Comparison of ENCODE assay signal across 15 mouse cellular contexts in the genomic region with DNA sequence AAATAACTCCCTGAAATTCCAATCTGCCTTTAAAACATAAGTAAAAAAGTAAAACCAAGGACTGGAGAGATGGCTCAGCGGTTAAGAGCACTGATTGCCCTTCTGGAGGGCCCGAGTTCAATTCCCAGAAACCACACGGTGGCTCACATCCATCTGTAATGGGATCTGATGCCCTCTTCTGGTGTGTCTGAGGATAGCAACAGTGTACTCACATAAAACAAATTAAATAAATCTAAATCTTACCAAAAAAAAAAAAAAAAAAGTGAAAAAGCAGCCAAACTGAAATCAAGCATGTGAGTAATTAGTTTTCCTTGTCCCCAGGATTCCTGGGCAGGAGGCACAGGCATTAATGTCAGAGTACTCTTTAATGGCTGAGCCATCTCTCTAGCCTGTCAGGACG. TPM values are rescaled to one million over a fixed set of nuclear protein-coding genes. Genes with fewer than 3 reads are reported as not detected.
DNase-seq lines count a peak whose midpoint lies in the region; ATAC-seq and TF ChIP-seq lines count a peak whose summit lies in the region.
"Had no signal": no experiment of that assay in that cellular context is flagged by ENCODE, and none has a peak within 500 bp of the region (broad histone marks: within the 10 kb centered on the region; RNA-seq: fewer than 3 reads in every experiment).

No protein-coding gene starts in this region.

- no peaks in the 10 kb centered on the region for H3K9me3 ChIP-seq in intestine, embryonic 16.5 days (ENCODE audit: control insufficient read depth, low read length)
- no peaks in the 10 kb centered on the region for H3K9me3 ChIP-seq in intestine, embryonic 15.5 days
- no peaks in the 10 kb centered on the region for H3K9me3 ChIP-seq in CH12.LX (replicated peaks; ENCODE audit: low read length)
- H3K9me3 ChIP-seq in liver, postnatal 0 days (ENCODE audit: low read length): no peaks in the 10 kb centered on the region
- H3K9me3 ChIP-seq: stomach, embryonic 15.5 days had no signal

- CTCF ChIA-PET in Patski (lab: Charles Lee): no interaction called here

- TF ChIP-seq EP300 in CH12.LX (IDR thresholded peaks at IDR 0.05; ENCODE audit: low read length): no peak
- no peak for TF ChIP-seq EP300 in liver, postnatal 0 days (IDR thresholded peaks at IDR 0.05; ENCODE audit: low read depth)

- WGBS in intestine, embryonic 16.5 days: 83% methylated on average over 4 of the region's 4 CpGs
- 86% methylated on average over 4 of the region's 4 CpGs for WGBS in intestine, embryonic 15.5 days
- 67% methylated on average over 4 of the region's 4 CpGs for WGBS in liver, postnatal 0 days (ENCODE audit: insufficient replicate concordance)

- no peak overlapping the region for H3K4me3 ChIP-seq in intestine, embryonic 16.5 days (ENCODE audit: low read length)
- no peak overlapping the region for H3K4me3 ChIP-seq in intestine, embryonic 15.5 days (replicated peaks)
- peak overlapping the region in 2 of 3 experiments; percentile 13 to 69 for H3K4me3 ChIP-seq in CH12.LX (replicated peaks in 1 of 3; ENCODE audit: low read depth in 2 of 3, low read length in 2 of 3, poor library complexity in 1 of 3)
- H3K4me3 ChIP-seq in liver, postnatal 0 days (ENCODE audit: low read depth, low read length): peak overlapping the region; percentile 51

- H3K4me2 ChIP-seq in intestine, embryonic 16.5 days (ENCODE audit: low read depth, low read length): peak overlapping the region; percentile 84; the same call in 1 of the 2 replicates
- H3K4me2 ChIP-seq in intestine, embryonic 15.5 days (replicated peaks): no peak overlapping the region
- H3K4me2 ChIP-seq in CH12.LX (ENCODE audit: insufficient read depth, low read depth, poor library complexity, severe bottlenecking): peak overlapping the region; percentile 76
- H3K4me2 ChIP-seq in liver, postnatal 0 days (ENCODE audit: low read depth, low read length): peak overlapping the region; percentile 77

- no peak for TF ChIP-seq RAD21 in CH12.LX (IDR thresholded peaks at IDR 0.05; ENCODE audit: low read depth, low read length)

- TF ChIP-seq CTCF in CH12.LX (conservative IDR thresholded peaks at IDR 0.05 in 1 of 2, IDR thresholded peaks at IDR 0.05 in 1 of 2; ENCODE audit: low read depth in 2 of 2, low read length in 2 of 2): peak in 1 of 2 experiments; percentile 49; a peak in 2 of 4 replicates
- peak; percentile 52 for TF ChIP-seq CTCF in Patski (IDR thresholded peaks at IDR 0.05)
- no peak for TF ChIP-seq CTCF in liver, postnatal 0 days (IDR thresholded peaks at IDR 0.05; ENCODE audit: low read depth)

- ATAC-seq in intestine, embryonic 16.5 days: no peak
- no peak for ATAC-seq in intestine, embryonic 15.5 days
- no peak for ATAC-seq in Patski
- ATAC-seq in liver, postnatal 0 days: no peak
- ATAC-seq: hindbrain, embryonic 16.5 days had no signal

- POLR2A ChIA-PET in Patski (lab: Charles Lee): no interaction called here

- H3K27me3 ChIP-seq in intestine, embryonic 16.5 days (replicated peaks; ENCODE audit: control insufficient read depth, insufficient read depth, low read length): no peaks in the 10 kb centered on the region; the same call in 1 of the 2 replicates
- H3K27me3 ChIP-seq in intestine, embryonic 15.5 days (replicated peaks): no peaks in the 10 kb centered on the region
- H3K27me3 ChIP-seq in CH12.LX (replicated peaks) (peaks cover 35% of the 10 kb centered on the region), Patski (no peaks in the 10 kb centered on the region)
- no peaks in the 10 kb centered on the region for H3K27me3 ChIP-seq in liver, postnatal 0 days (ENCODE audit: insufficient read depth, low read length)
- H3K27me3 ChIP-seq: stomach, embryonic 15.5 days had no signal

- 0 out of 2 replicates have a peak, but pooled peaks cover 2% of the 10 kb centered on the region for H3K4me1 ChIP-seq in intestine, embryonic 16.5 days (ENCODE audit: control insufficient read depth, insufficient read depth, low read length)
- H3K4me1 ChIP-seq in intestine, embryonic 15.5 days (replicated peaks): peaks cover 2% of the 10 kb centered on the region; the same call in 1 of the 2 replicates
- H3K4me1 ChIP-seq in CH12.LX (ENCODE audit: control insufficient read depth in 1 of 2, insufficient read depth in 2 of 2): peaks cover 0 to 11% of the 10 kb centered on the region in 2 experiments; a peak in 2 of 4 replicates
- H3K4me1 ChIP-seq in liver, postnatal 0 days (ENCODE audit: insufficient read depth): 0 out of 2 replicates have a peak, but pooled peaks cover 2% of the 10 kb centered on the region

- no peak for TF ChIP-seq POLR2A in CH12.LX (IDR thresholded peaks at IDR 0.05; ENCODE audit: low read depth, low read length)

- H3K36me3 ChIP-seq in intestine, embryonic 16.5 days (ENCODE audit: control insufficient read depth, insufficient read depth, low read length): no peaks in the 10 kb centered on the region
- no peaks in the 10 kb centered on the region for H3K36me3 ChIP-seq in intestine, embryonic 15.5 days
- H3K36me3 ChIP-seq in CH12.LX (replicated peaks in 1 of 2; ENCODE audit: control insufficient read depth in 1 of 2, insufficient read depth in 1 of 2, low read length in 1 of 2): peaks cover 0 to 4% of the 10 kb centered on the region in 2 experiments
- no peaks in the 10 kb centered on the region for H3K36me3 ChIP-seq in liver, postnatal 0 days (replicated peaks; ENCODE audit: insufficient read depth, low read length)
- H3K36me3 ChIP-seq: stomach, embryonic 15.5 days had no signal

- H3K79me2 ChIP-seq in CH12.LX (replicated peaks; ENCODE audit: control insufficient read depth, extremely low read depth, insufficient read depth, poor library complexity, severe bottlenecking): no peaks in the 10 kb centered on the region; the same call in 1 of the 2 replicates

- no peak overlapping the region for H3K27ac ChIP-seq in intestine, embryonic 16.5 days (ENCODE audit: low read length)
- no peak overlapping the region for H3K27ac ChIP-seq in intestine, embryonic 15.5 days
- no peak overlapping the region for H3K27ac ChIP-seq in CH12.LX (ENCODE audit: insufficient read depth, low read depth)
- H3K27ac ChIP-seq in liver, postnatal 0 days (ENCODE audit: low read depth): no peak overlapping the region
- H3K27ac ChIP-seq: stomach, embryonic 15.5 days had no signal

- in situ Hi-C loops in CH12.LX (cut with MboI; ENCODE audit: low pct_ligation_motif_present, low pct_unique_long_range_greater_than_20kb, low sequenced_read_pairs) (no loop called here), Patski (cut with MboI; ENCODE audit: low pct_unique_long_range_greater_than_20kb) (no loop called here)

- H3K9ac ChIP-seq in intestine, embryonic 16.5 days (ENCODE audit: low read depth, low read length): no peak overlapping the region
- no peak overlapping the region for H3K9ac ChIP-seq in intestine, embryonic 15.5 days
- H3K9ac ChIP-seq in CH12.LX (ENCODE audit: insufficient read depth, low read depth): peak overlapping the region; percentile 76
- H3K9ac ChIP-seq in liver, postnatal 0 days (replicated peaks): no peak overlapping the region
- H3K9ac ChIP-seq: stomach, embryonic 15.5 days had no signal

- no peak for DNase-seq in CH12.LX (ENCODE audit: extremely low read depth)
- DNase-seq in Patski (ENCODE audit: low read depth, low spot score): no peak
- no peak for DNase-seq in liver, postnatal 0 days
- DNase-seq in left cerebral cortex, adult 8-10 months (ENCODE audit: low spot score in 2 of 2): no peak
- no peak for DNase-seq in lung, adult 18-20 months
- DNase-seq: cerebellum, adult 8-10 months; layer of hippocampus, adult 9-11 months; right cerebral cortex, postnatal 25 days; thymus, postnatal 4 days had no signal

- dilution Hi-C loops in CH12.LX (cut with MboI; ENCODE audit: extremely low pct_ligation_motif_present, extremely low pct_unique_long_range_greater_than_20kb, low sequenced_read_pairs): no loop called here

TF ChIP-seq in CH12.LX, 34 proteins besides CTCF, POLR2A, EP300 and RAD21:
- TF ChIP-seq PAX5 (IDR thresholded peaks at IDR 0.05; ENCODE audit: low read length) (no peak), POLR2AphosphoS2 (IDR thresholded peaks at IDR 0.05; ENCODE audit: low read depth, low read length) (no peak)
TF ChIP-seq in CH12.LX: peak in this region for 0.

RNA-seq across cellular contexts. Expression of gene Mlkl, which starts 1.3 kb away (rescaled TPM):
- 3.2 and 3.5 TPM in 2 replicates for polyA plus RNA-seq in intestine, embryonic 16.5 days (2015; fragmentation: Nextera tagmentation; extraction: Ambion mirVana)
- 2.7 TPM in 2 replicates for polyA plus RNA-seq in intestine, embryonic 15.5 days (2015; fragmentation: Nextera tagmentation; extraction: Ambion mirVana)
- total RNA-seq in CH12.LX (2012; rRNA removed) (7.9 and 9.2 TPM in 2 replicates), CH12.LX (2014; rRNA removed) (0.42 and 0.72 TPM in 2 replicates)
- polyA plus RNA-seq in CH12.LX (2012; ENCODE audit: insufficient read length, low read depth) (1.4 and 1.5 TPM in 2 replicates), Patski (2021) (13.9 TPM)
- polyA plus RNA-seq in liver, postnatal 0 days (2015; fragmentation: Nextera tagmentation; extraction: Ambion mirVana): 4.7 and 5.2 TPM in 2 replicates
- under 1 TPM in 2 of 4 experiments, not detected in 2; 0.30 to 0.33 TPM for total RNA-seq in left cerebral cortex, adult 8-10 months (2022)

RNA-seq across cellular contexts. Expression of gene Rfwd3, which starts 36.7 kb away (rescaled TPM):
- 44.7 and 46.4 TPM in 2 replicates for polyA plus RNA-seq in intestine, embryonic 16.5 days (2015; fragmentation: Nextera tagmentation; extraction: Ambion mirVana)
- polyA plus RNA-seq in intestine, embryonic 15.5 days (2015; fragmentation: Nextera tagmentation; extraction: Ambion mirVana): 49.4 and 50.3 TPM in 2 replicates
- total RNA-seq in CH12.LX (2012; rRNA removed) (53.1 and 63.2 TPM in 2 replicates), CH12.LX (2014; rRNA removed) (63.6 and 68.3 TPM in 2 replicates)
- polyA plus RNA-seq in CH12.LX (2012; ENCODE audit: insufficient read length, low read depth) (56.7 and 64.5 TPM in 2 replicates), Patski (2021) (39.5 TPM)
- polyA plus RNA-seq in liver, postnatal 0 days (2015; fragmentation: Nextera tagmentation; extraction: Ambion mirVana): 14.5 and 17.6 TPM in 2 replicates
- total RNA-seq in left cerebral cortex, adult 8-10 months (2022): 10 to 100 TPM; 22.4 to 24.1 (median 23.5) TPM

RNA-seq across cellular contexts. Expression of gene Fa2h, which starts 56.9 kb away (rescaled TPM):
- polyA plus RNA-seq in intestine, embryonic 16.5 days (2015; fragmentation: Nextera tagmentation; extraction: Ambion mirVana): 0.91 and 1.1 TPM in 2 replicates
- 0.88 and 1.2 TPM in 2 replicates for polyA plus RNA-seq in intestine, embryonic 15.5 days (2015; fragmentation: Nextera tagmentation; extraction: Ambion mirVana)
- total RNA-seq in CH12.LX (2012; rRNA removed) (0.04 and 0.08 TPM in 2 replicates), CH12.LX (2014; rRNA removed) (not detected in 2 replicates)
- polyA plus RNA-seq in CH12.LX (2012; ENCODE audit: insufficient read length, low read depth) (not detected in 2 replicates), Patski (2021) (1.7 TPM)
- 0.25 TPM in 1 of 2 replicates, not detected in the other for polyA plus RNA-seq in liver, postnatal 0 days (2015; fragmentation: Nextera tagmentation; extraction: Ambion mirVana)
- 10 to 100 TPM; 23.8 to 26.2 (median 24.8) TPM for total RNA-seq in left cerebral cortex, adult 8-10 months (2022)
- total RNA-seq: megakaryocyte progenitor cell, adult 5-6 weeks had no signal
- polyA plus RNA-seq: limb, embryonic 14.5 days had no signal

Comparison
In these comparisons a context has a peak if more than half of its experiments do, and no peak if none do; other contexts are left out.
1. H3K4me3 ChIP-seq: peak in CH12.LX (2 of 3) and liver, postnatal 0 days (single experiment); none in intestine, embryonic 16.5 days (single experiment) and intestine, embryonic 15.5 days (single experiment).